Comparison of ENCODE assay signal across 8 mouse cellular contexts in genomic region chr2:152847815-152848302, GRCm38 (mm10). TPM values are rescaled to one million over a fixed set of nuclear protein-coding genes. Genes with fewer than 3 reads are reported as not detected.
A peak's percentile ranks its signal among the peaks of the same experiment; 100 is the strongest.
DNase-seq lines count a peak whose midpoint lies in the region; ATAC-seq lines count a peak whose summit lies in the region.

Tpx2 (plus strand) TSS chr2:152847964.

- peak; percentile 99 for ATAC-seq in hindbrain, embryonic 14.5 days (ENCODE audit: low FRiP score)

- H3K4me2 ChIP-seq in hindbrain, embryonic 14.5 days (replicated peaks) = peak within 1 kb of the TSS; percentile 78

- no peaks in the 10 kb centered on the region for H3K9me3 ChIP-seq in hindbrain, embryonic 14.5 days (ENCODE audit: control insufficient read depth, low read length)

- no peak within 1 kb of the TSS for H3K27ac ChIP-seq in hindbrain, embryonic 14.5 days

- WGBS in hindbrain, embryonic 14.5 days = 0% methylated on average over 34 of the region's 34 CpGs

- no peaks in the 10 kb centered on the region for H3K27me3 ChIP-seq in hindbrain, embryonic 14.5 days (ENCODE audit: control insufficient read depth, insufficient read depth, low read length)

- peak within 1 kb of the TSS; percentile 57 for H3K9ac ChIP-seq in hindbrain, embryonic 14.5 days

- DNase-seq in R1 (ENCODE audit: low read depth, low spot score) = peak; percentile 100
- DNase-seq in cerebellum, postnatal 25 days = peak; percentile 97 to 98
- DNase-seq in frontal cortex, postnatal 25 days (ENCODE audit: low spot score in 2 of 2) = peak; percentile 97
- DNase-seq in hindbrain, embryonic 14.5 days (ENCODE audit: low spot score) = peak; percentile 99
- peak; percentile 97 for DNase-seq in layer of hippocampus, postnatal 36 days
- DNase-seq in lung, postnatal 36 days = peak; percentile 100
- DNase-seq in retina, postnatal 1 day = peak; percentile 100
- peak; percentile 86 to 94 for DNase-seq in urinary bladder, adult 18-20 months (ENCODE audit: low spot score in 2 of 2)

- H3K36me3 ChIP-seq in hindbrain, embryonic 14.5 days (replicated peaks; ENCODE audit: control insufficient read depth, insufficient read depth) = no peaks in the 10 kb centered on the region

- 0 out of 2 replicates have a peak, but pooled peaks cover 5% of the 10 kb centered on the region for H3K4me1 ChIP-seq in hindbrain, embryonic 14.5 days (replicated peaks; ENCODE audit: control insufficient read depth, insufficient read depth, low read length)

- peak within 1 kb of the TSS; percentile 65 for H3K4me3 ChIP-seq in hindbrain, embryonic 14.5 days (replicated peaks; ENCODE audit: low read length)

RNA-seq across cellular contexts. Expression of gene Tpx2, which starts in this region (rescaled TPM):
- polyA plus RNA-seq in hindbrain, embryonic 14.5 days (2014; fragmentation: Nextera tagmentation; extraction: Ambion mirVana) = 17.2 and 20.1 TPM in 2 replicates
- 1 to 10 TPM; 2.0 to 3.1 TPM for total RNA-seq in layer of hippocampus, postnatal 36 days (2021)
